Mouse (Mus musculus) monocyte, adult 5-6 weeks (primary cell): ENCODE data around the gene Aph1c. TPM values are rescaled to one million over a fixed set of nuclear protein-coding genes. Genes with fewer than 3 reads are reported as not detected.
A peak's percentile ranks its signal among the peaks of the same experiment; 100 is the strongest.
"Not testable (repeated sequence)": the region's sequence is repeated elsewhere in the genome, so short reads cannot be mapped to it uniquely, and the experiment has no call there.

Experiments
- ATAC-seq: fragments of 153-309, 156-312 bp; replicated peaks from 2 replicates; pipeline ENCODE4 v1.8.0; 2017; ENCODE audit warnings: mild to moderate bottlenecking; ENCODE audit not compliant: low TSS enrichment, insufficient number of reproducible peaks, severe bottlenecking, poor library complexity, low FRiP score
- total RNA-seq: library from RNA; stranded (forward); fragments of 200-1000, 200-491, 200-594 nt; gene quantifications from 3 replicates; pipeline ENCODE4 v1.2.3, GENCODE M21; 2017

The Aph1c gene
- 1.9 to 9.5 TPM (median 3.2 TPM) in 3 replicates for total RNA-seq

GRCm38 (mm10) chr9:66834318-66835096 lies at the start of gene Aph1c:
Gene Aph1c (minus strand): TSS chr9:66834726.
- ATAC-seq: peak; percentile 94

GRCm38 (mm10) chr9:66883500-66883899 lies 49.0 kb upstream of the Aph1c start:
- ATAC-seq: no peak

- peak; percentile 64 for ATAC-seq
These were observed 47.9 kb upstream of the Aph1c start for GRCm38 (mm10) chr9:66882406-66882821.

- no peak for ATAC-seq
These were observed 47.3 kb upstream of the Aph1c start for GRCm38 (mm10) chr9:66881858-66882257.

GRCm38 (mm10) chr9:66880752-66881151 lies 46.2 kb upstream of the Aph1c start:
- no peak for ATAC-seq

- ATAC-seq: peak; percentile 70
These were observed 45.0 kb upstream of the Aph1c start for GRCm38 (mm10) chr9:66879486-66879885.

GRCm38 (mm10) chr9:66878899-66879298 lies 44.4 kb upstream of the Aph1c start:
- no peak for ATAC-seq

- ATAC-seq: no peak
These were observed 42.1 kb upstream of the Aph1c start for GRCm38 (mm10) chr9:66876577-66876976.

GRCm38 (mm10) chr9:66874297-66874696 lies 39.8 kb upstream of the Aph1c start:
- ATAC-seq: peak; percentile 41; the same call in 1 of the 2 replicates

- peak; percentile 65; the same call in 1 of the 2 replicates for ATAC-seq
These were observed 39.0 kb upstream of the Aph1c start for GRCm38 (mm10) chr9:66873531-66873930.

- not testable (repeated sequence) for ATAC-seq
These were observed 38.5 kb upstream of the Aph1c start for GRCm38 (mm10) chr9:66873009-66873408.

- ATAC-seq: no peak
These were observed 37.6 kb upstream of the Aph1c start for GRCm38 (mm10) chr9:66872015-66872727.

- ATAC-seq: no peak
These were observed 30.2 kb upstream of the Aph1c start for GRCm38 (mm10) chr9:66864708-66865107.

GRCm38 (mm10) chr9:66863456-66863855 lies 28.9 kb upstream of the Aph1c start:
- no peak for ATAC-seq

- ATAC-seq: no peak
These were observed 27.7 kb upstream of the Aph1c start for GRCm38 (mm10) chr9:66862202-66862601.

GRCm38 (mm10) chr9:66861104-66861767 lies 26.7 kb upstream of the Aph1c start:
- no peak for ATAC-seq

- no peak for ATAC-seq
These were observed 25.0 kb upstream of the Aph1c start for GRCm38 (mm10) chr9:66859523-66859922.

GRCm38 (mm10) chr9:66855865-66856264 lies 21.3 kb upstream of the Aph1c start:
- no peak for ATAC-seq

- ATAC-seq: no peak
These were observed 18.1 kb upstream of the Aph1c start for GRCm38 (mm10) chr9:66852592-66852991.
